Mouse (Mus musculus) neural tube, embryonic 13.5 days (tissue): ENCODE results near the gene Ank2. TPM values are rescaled to one million over a fixed set of nuclear protein-coding genes. Genes with fewer than 3 reads are reported as not detected.

Experiments used
- ATAC-seq: fragments of 200-750 bp; cut with Nextera tagmentation; 2 replicates; pipeline ENCODE4 v1.8.0; 2017; ENCODE audit warnings: low read depth, mild to moderate bottlenecking, moderate TSS enrichment, moderate library complexity
- H3K27ac ChIP-seq: fragments of 300-500 bp; sonication (generic); replicated peaks from 2 replicates; pipeline ENCODE4 v1.5.1; 2015; ENCODE audit warnings: moderate library complexity, mild to moderate bottlenecking, inconsistent platforms
- H3K27me3 ChIP-seq: fragments of 300-500 bp; sonication (generic); 2 replicates; pipeline ENCODE4 v1.6.1; 2015; ENCODE audit warnings: mild to moderate bottlenecking, inconsistent platforms
- H3K36me3 ChIP-seq: fragments of 300-500 bp; sonication (generic); 2 replicates; pipeline ENCODE4 v1.6.1; 2015; ENCODE audit warnings: mild to moderate bottlenecking, inconsistent platforms
- H3K4me1 ChIP-seq: fragments of 300-500 bp; sonication (generic); replicated peaks from 2 replicates; pipeline ENCODE4 v1.6.1; 2015; ENCODE audit warnings: inconsistent platforms
- H3K4me2 ChIP-seq: fragments of 300-500 bp; sonication (generic); 2 replicates; pipeline ENCODE4 v1.6.1; 2015; ENCODE audit warnings: inconsistent platforms, mild to moderate bottlenecking, moderate library complexity
- H3K4me3 ChIP-seq: fragments of 300-500 bp; sonication (generic); 2 replicates; pipeline ENCODE4 v1.5.1; 2015; ENCODE audit warnings: mild to moderate bottlenecking, inconsistent platforms
- H3K9ac ChIP-seq: fragments of 300-500 bp; sonication (generic); 2 replicates; pipeline ENCODE4 v1.6.1; 2015; ENCODE audit warnings: moderate library complexity, mild to moderate bottlenecking, inconsistent platforms
- H3K9me3 ChIP-seq: fragments of 300-500 bp; sonication (generic); 2 replicates; pipeline ENCODE4 v1.6.1; 2016; ENCODE audit warnings: inconsistent platforms
- WGBS: fragments of 180-500 bp; shearing (Covaris S2); methylation state at CpG from one replicate; pipeline ENCODE4 v1.1.7; 2015; 5-methylcytosine and 5-hydroxymethylcytosine counted together
- polyA plus RNA-seq: library from polyadenylated mRNA; unstranded; fragments of >200 nt; fragmentation: Nextera tagmentation; extraction: Ambion mirVana; gene quantifications from 2 replicates; pipeline ENCODE4 v1.2.1, GENCODE M21; 2015

Ank2 gene
- polyA plus RNA-seq, 1 experiment from 2014 or later, result 119 TPM

DNA sequence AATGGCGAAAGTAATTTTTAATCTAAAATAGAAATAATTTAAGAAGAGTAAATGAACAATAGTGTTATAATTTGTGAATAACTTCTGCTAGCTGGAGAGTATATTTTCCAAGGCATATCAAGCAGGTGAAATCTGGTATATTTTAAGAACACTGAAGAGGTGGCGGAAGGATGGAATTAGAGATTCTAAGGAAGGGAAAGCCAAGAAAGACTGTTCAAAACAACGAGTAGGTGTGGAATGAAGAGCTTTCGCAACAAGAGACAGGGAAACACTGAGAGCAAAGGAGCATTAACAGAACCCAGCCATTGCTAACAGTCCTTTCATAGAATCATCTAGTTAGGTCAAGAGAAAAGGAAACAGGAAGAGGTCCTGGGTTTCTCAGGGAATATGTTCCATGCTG lies 439.5 kb downstream of the Ank2 start:
- H3K27ac ChIP-seq, result no peak overlapping the region
- H3K36me3 ChIP-seq, result 0 out of 2 replicates have a peak, but pooled peaks cover 5% of the 10 kb centered on the region
- no peak overlapping the region for H3K4me3 ChIP-seq
- no peaks in the 10 kb centered on the region for H3K4me1 ChIP-seq
- 95% methylated on average over 4 of the region's 4 CpGs for WGBS
- no peak for ATAC-seq
- no peaks in the 10 kb centered on the region for H3K9me3 ChIP-seq
- no peak overlapping the region for H3K4me2 ChIP-seq
- H3K27me3 ChIP-seq, result no peaks in the 10 kb centered on the region
- no peak overlapping the region for H3K9ac ChIP-seq

DNA sequence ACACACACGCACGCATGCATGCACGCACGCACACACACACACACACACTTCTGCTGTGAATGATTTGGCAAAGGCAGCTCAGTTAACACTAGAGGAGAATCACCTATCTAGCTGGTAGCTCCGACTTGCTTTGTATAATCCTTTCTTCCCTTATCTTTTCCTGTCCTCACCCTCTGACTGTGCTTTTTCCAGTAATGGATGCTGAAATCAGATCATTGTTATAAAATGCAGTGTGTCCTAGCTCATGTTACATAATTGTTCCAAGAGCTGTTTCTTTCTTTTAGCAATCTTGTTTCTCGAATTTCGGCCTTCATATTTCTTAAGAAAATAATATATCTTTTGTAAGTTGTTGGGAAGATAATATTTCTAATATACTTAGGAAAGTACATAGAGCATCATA lies 457.9 kb downstream of the Ank2 start:
- ATAC-seq, result no peak
- Histone ChIP-seq H3K9me3 (no peaks in the 10 kb centered on the region), H3K27me3 (no peaks in the 10 kb centered on the region), H3K4me3 (no peak overlapping the region), H3K27ac (no peak overlapping the region), H3K4me2 (no peak overlapping the region), H3K4me1 (no peaks in the 10 kb centered on the region), H3K36me3 (peaks cover 36% of the 10 kb centered on the region), H3K9ac (no peak overlapping the region)
- whole genome bisulfite sequencing, result 90% methylated on average over 7 of the region's 7 CpGs

- WGBS, result 87% methylated on average over 7 of the region's 7 CpGs
- ATAC-seq, result no peak
- Histone ChIP-seq H3K4me1 (no peaks in the 10 kb centered on the region), H3K9me3 (no peaks in the 10 kb centered on the region), H3K4me3 (no peak overlapping the region), H3K4me2 (no peak overlapping the region), H3K36me3 (peaks cover 39% of the 10 kb centered on the region), H3K9ac (no peak overlapping the region), H3K27ac (no peak overlapping the region), H3K27me3 (no peaks in the 10 kb centered on the region)
Measured at GRCm38 (mm10) chr3:127038570-127038969, 460.6 kb downstream of the Ank2 start.

DNA sequence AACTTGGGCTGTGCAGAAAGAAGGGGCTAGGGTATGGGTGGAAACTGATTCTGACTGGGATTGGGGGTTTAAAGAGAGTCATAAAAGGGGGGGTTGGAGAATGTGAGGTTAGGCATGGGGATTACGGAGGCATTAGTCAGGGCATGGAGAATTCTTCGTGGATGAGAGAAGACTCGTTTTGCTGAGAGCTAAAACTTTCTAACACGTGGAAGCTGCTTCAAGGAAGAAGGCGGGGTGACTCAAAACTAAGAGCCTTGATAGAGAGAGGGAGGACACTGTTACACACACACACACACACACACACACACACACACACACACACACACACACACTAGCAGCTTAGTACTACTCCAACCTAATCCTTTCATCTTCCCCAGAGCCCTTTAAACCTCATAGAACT lies 463.0 kb downstream of the Ank2 start:
- no peak overlapping the region for H3K9ac ChIP-seq
- no peaks in the 10 kb centered on the region for H3K9me3 ChIP-seq
- no peak overlapping the region for H3K4me2 ChIP-seq
- no peaks in the 10 kb centered on the region for H3K4me1 ChIP-seq
- no peak for ATAC-seq
- no peak overlapping the region for H3K27ac ChIP-seq
- H3K27me3 ChIP-seq, result no peaks in the 10 kb centered on the region
- peaks cover 58% of the 10 kb centered on the region for H3K36me3 ChIP-seq
- WGBS, result 71% methylated on average over 4 of the region's 5 CpGs
- H3K4me3 ChIP-seq, result no peak overlapping the region

- no peaks in the 10 kb centered on the region for H3K4me1 ChIP-seq
- H3K9me3 ChIP-seq, result no peaks in the 10 kb centered on the region
- no peak overlapping the region for H3K4me2 ChIP-seq
- H3K36me3 ChIP-seq, result peaks cover 56% of the 10 kb centered on the region
- 91% methylated on average over 12 of the region's 12 CpGs for WGBS
- no peak for ATAC-seq
- H3K27me3 ChIP-seq, result no peaks in the 10 kb centered on the region
- no peak overlapping the region for H3K9ac ChIP-seq
- no peak overlapping the region for H3K27ac ChIP-seq
- H3K4me3 ChIP-seq, result no peak overlapping the region
Measured at GRCm38 (mm10) chr3:127035540-127035939, 463.6 kb downstream of the Ank2 start.

- H3K27ac ChIP-seq, result no peak overlapping the region
Measured at GRCm38 (mm10) chr3:127034983-127035382, 464.2 kb downstream of the Ank2 start.

GRCm38 (mm10) chr3:127023992-127024391 lies 475.2 kb downstream of the Ank2 start:
- H3K27ac ChIP-seq, result no peak overlapping the region
- no peak overlapping the region for H3K4me2 ChIP-seq
- 89% methylated on average over 4 of the region's 4 CpGs for WGBS
- H3K9me3 ChIP-seq, result no peaks in the 10 kb centered on the region
- no peaks in the 10 kb centered on the region for H3K27me3 ChIP-seq
- peaks cover 58% of the 10 kb centered on the region for H3K36me3 ChIP-seq
- no peak for ATAC-seq
- no peak overlapping the region for H3K4me3 ChIP-seq
- H3K9ac ChIP-seq, result no peak overlapping the region
- H3K4me1 ChIP-seq, result no peaks in the 10 kb centered on the region

More at GRCm38 (mm10) chr3:127034983-127035382, 464.2 kb downstream of the Ank2 start:
- no peak overlapping the region for H3K4me3 ChIP-seq
- no peaks in the 10 kb centered on the region for H3K9me3 ChIP-seq
- no peak overlapping the region for H3K4me2 ChIP-seq
- no peaks in the 10 kb centered on the region for H3K4me1 ChIP-seq
- no peaks in the 10 kb centered on the region for H3K27me3 ChIP-seq
- ATAC-seq, result no peak
- 90% methylated on average over 3 of the region's 3 CpGs for WGBS
- no peak overlapping the region for H3K9ac ChIP-seq
- H3K36me3 ChIP-seq, result peaks cover 57% of the 10 kb centered on the region

DNA sequence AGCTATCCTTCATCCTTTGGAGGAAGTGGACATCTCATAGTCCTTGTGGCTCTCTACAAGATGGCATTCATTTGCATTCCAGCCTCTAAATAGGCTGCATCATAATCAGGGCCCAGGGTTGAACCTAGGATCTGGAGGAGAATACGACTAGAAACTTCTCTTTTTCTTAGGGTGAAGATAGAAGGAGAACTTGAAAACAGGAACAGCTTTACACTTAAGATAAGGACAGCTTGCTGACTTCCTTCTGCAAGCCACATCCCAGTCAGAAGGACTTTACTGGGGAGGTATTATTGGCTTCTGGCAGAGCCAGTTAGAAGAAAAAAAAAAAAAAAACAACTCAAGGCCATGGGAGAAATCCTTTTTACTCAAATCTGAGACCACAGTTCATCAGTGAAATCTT lies 479.0 kb downstream of the Ank2 start:
- ATAC-seq, result no peak
- Histone ChIP-seq H3K9ac (no peak overlapping the region), H3K4me1 (no peaks in the 10 kb centered on the region), H3K27me3 (no peaks in the 10 kb centered on the region), H3K4me2 (no peak overlapping the region), H3K9me3 (no peaks in the 10 kb centered on the region), H3K27ac (no peak overlapping the region), H3K36me3 (peaks cover 46% of the 10 kb centered on the region), H3K4me3 (no peak overlapping the region)
- 87% methylated on average over 1 of the region's 1 CpGs for WGBS

DNA sequence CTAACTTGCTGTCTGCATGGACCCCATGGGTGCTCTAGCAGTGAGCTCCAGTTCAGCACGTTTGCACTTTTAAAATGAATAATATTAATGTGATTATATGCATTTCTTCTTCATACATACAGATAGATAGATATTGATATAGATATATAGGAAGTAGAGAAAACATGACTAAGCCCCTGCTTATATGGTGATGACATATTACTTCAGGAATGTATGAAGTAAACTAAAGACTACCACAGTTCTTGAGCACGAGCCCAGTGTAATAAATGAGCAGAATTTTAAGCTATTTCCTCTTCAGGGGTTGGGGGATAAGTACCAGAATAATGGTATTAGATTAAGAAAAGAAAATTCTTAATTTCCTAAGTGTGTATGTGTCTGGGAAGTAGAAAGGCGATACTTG lies 479.4 kb downstream of the Ank2 start:
- Histone ChIP-seq H3K4me3 (no peak overlapping the region), H3K4me1 (no peaks in the 10 kb centered on the region), H3K27me3 (no peaks in the 10 kb centered on the region), H3K9ac (no peak overlapping the region), H3K9me3 (no peaks in the 10 kb centered on the region), H3K4me2 (no peak overlapping the region), H3K36me3 (peaks cover 50% of the 10 kb centered on the region), H3K27ac (no peak overlapping the region)
- WGBS, result 88% methylated on average over 3 of the region's 3 CpGs
- ATAC-seq, result no peak

- WGBS, result 50% methylated on average over 6 of the region's 6 CpGs
- H3K27me3 ChIP-seq, result no peaks in the 10 kb centered on the region
- no peak overlapping the region for H3K4me2 ChIP-seq
- H3K27ac ChIP-seq, result no peak overlapping the region
- H3K36me3 ChIP-seq, result peaks cover 52% of the 10 kb centered on the region
- H3K4me1 ChIP-seq, result no peaks in the 10 kb centered on the region
- no peak for ATAC-seq
- no peaks in the 10 kb centered on the region for H3K9me3 ChIP-seq
- no peak overlapping the region for H3K4me3 ChIP-seq
- H3K9ac ChIP-seq, result no peak overlapping the region
Measured at GRCm38 (mm10) chr3:127019109-127019508, 480.0 kb downstream of the Ank2 start.

- no peak overlapping the region for H3K9ac ChIP-seq
- H3K4me1 ChIP-seq, result no peaks in the 10 kb centered on the region
- no peaks in the 10 kb centered on the region for H3K27me3 ChIP-seq
- H3K36me3 ChIP-seq, result peaks cover 49% of the 10 kb centered on the region
- no peak overlapping the region for H3K4me2 ChIP-seq
- H3K9me3 ChIP-seq, result no peaks in the 10 kb centered on the region
- no peak overlapping the region for H3K4me3 ChIP-seq
- no peak for ATAC-seq
- 50% methylated on average over 3 of the region's 3 CpGs for WGBS
- H3K27ac ChIP-seq, result no peak overlapping the region
Measured at GRCm38 (mm10) chr3:127017523-127017922, 481.6 kb downstream of the Ank2 start.

GRCm38 (mm10) chr3:127015596-127015995 lies 483.6 kb downstream of the Ank2 start:
- Histone ChIP-seq H3K9ac (no peak overlapping the region), H3K27me3 (no peaks in the 10 kb centered on the region), H3K36me3 (peaks cover 53% of the 10 kb centered on the region), H3K4me2 (no peak overlapping the region), H3K27ac (no peak overlapping the region), H3K4me3 (no peak overlapping the region), H3K4me1 (no peaks in the 10 kb centered on the region), H3K9me3 (no peaks in the 10 kb centered on the region)
- no peak for ATAC-seq
- WGBS, result 86% methylated on average over 6 of the region's 6 CpGs

- H3K36me3 ChIP-seq, result peaks cover 57% of the 10 kb centered on the region
- H3K9me3 ChIP-seq, result no peaks in the 10 kb centered on the region
- H3K27me3 ChIP-seq, result no peaks in the 10 kb centered on the region
- no peak overlapping the region for H3K4me2 ChIP-seq
- no peaks in the 10 kb centered on the region for H3K4me1 ChIP-seq
- 78% methylated on average over 6 of the region's 6 CpGs for WGBS
- ATAC-seq, result no peak
- no peak overlapping the region for H3K4me3 ChIP-seq
- H3K9ac ChIP-seq, result no peak overlapping the region
- no peak overlapping the region for H3K27ac ChIP-seq
Measured at GRCm38 (mm10) chr3:127015175-127015574, 484.0 kb downstream of the Ank2 start.
